Mouse (Mus musculus) small intestine, adult 2 months (tissue): ENCODE data around the gene Glcci1.

Experiments
- CTCF ChIP-seq: fragments of 200-500 bp; IDR thresholded peaks from 2 replicates; pipeline ENCODE4 v1.5.1; 2012; ENCODE audit warnings: low read depth, mild to moderate bottlenecking, control low read depth, inconsistent platforms, low read length, moderate library complexity, mixed read lengths; ENCODE audit not compliant: insufficient replicate concordance, insufficient read length; ENCODE audit errors: extremely low read depth
- POLR2A ChIP-seq: fragments of 200-500 bp; IDR thresholded peaks from 2 replicates; pipeline ENCODE4 v1.6.1; 2012; ENCODE audit warnings: low read depth, mild to moderate bottlenecking, control low read depth, inconsistent platforms, low read length, moderate library complexity

DNA sequence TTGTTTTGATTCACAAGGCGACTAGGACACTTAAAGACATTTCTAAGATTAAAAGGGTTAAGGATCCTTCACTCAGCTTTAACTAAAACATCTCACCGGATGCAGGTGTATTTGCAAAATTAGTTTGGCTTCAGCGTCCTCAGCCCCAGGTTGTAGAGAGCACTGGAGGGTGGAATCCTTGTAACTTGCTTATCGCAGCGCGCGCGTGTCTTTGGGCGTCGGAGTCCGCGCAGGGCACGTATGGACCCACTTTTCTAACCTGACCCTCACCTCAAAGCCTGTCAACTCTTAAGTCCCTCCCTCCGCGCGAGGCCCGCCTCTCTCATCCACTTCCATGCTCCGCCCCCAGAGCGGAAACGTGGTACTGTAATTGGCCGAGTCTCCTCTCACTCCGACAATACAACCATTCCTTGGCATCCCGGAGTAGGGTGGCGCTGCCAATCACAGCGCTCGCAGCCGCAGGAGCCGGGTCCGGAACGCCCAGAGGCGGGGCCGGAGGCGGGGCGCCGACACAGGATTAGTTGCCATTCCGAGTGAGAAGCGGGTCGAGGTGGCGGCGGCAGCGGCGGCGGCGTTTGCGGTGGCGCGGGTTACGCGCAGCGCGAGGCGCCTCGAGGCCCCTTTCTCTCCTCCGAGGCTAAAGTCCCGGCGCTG lies 390 bp upstream of the Glcci1 start:
- TF ChIP-seq CTCF (no peak), POLR2A (peak; percentile 77)
